Mouse (Mus musculus) frontal cortex, postnatal 25 days (tissue): Measurements from ENCODE around the gene Rnf31.

Source experiments
- DNase-seq, 2 experiments: peaks; one replicate each; pipeline ENCODE4 v3.0.0; 2022; ENCODE audit warnings: low spot score in 2 of 2

Rnf31 gene

GRCm38 (mm10) chr14:55577871-55578667 lies 13.4 kb upstream of the Rnf31 start, which contains the start of gene Psme1:
TSS of gene Psme1 (plus strand) at chr14:55578123.
- peak; percentile 34 to 41 for DNase-seq

- peak in 1 of 2 experiments; percentile 25 for DNase-seq
Observed at GRCm38 (mm10) chr14:55578668-55579269, 12.7 kb upstream of the Rnf31 start.

- no peak for DNase-seq
Observed at GRCm38 (mm10) chr14:55579511-55580496, 11.7 kb upstream of the Rnf31 start.

GRCm38 (mm10) chr14:55580731-55581130 lies 10.8 kb upstream of the Rnf31 start:
- no peak for DNase-seq

GRCm38 (mm10) chr14:55581981-55582681 lies 9.4 kb upstream of the Rnf31 start:
- no peak for DNase-seq

DNA sequence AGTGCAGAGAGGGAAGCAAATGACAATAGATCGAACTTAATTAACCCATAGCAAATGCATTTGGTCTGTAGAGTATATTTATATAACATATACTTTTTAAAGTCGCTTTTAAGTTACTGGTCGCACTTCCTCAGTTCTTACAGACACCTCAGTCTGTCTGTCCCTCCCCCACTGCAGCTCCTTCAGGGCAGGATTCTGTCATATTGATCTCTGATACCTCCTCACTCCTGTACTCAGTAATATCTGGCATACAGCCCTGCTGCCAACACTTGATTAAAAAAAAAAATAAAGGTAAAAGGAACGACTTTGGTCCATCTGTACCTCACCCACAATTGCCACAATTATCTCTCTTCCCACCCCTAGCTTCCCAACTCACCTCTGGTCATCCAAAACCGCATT lies 7.2 kb upstream of the Rnf31 start:
- DNase-seq: no peak

GRCm38 (mm10) chr14:55584702-55585565 lies 6.6 kb upstream of the Rnf31 start, which contains the start of gene Emc9:
TSS of gene Emc9 (minus strand) at chr14:55585302.
- DNase-seq: peak in 1 of 2 experiments; percentile 22

DNA sequence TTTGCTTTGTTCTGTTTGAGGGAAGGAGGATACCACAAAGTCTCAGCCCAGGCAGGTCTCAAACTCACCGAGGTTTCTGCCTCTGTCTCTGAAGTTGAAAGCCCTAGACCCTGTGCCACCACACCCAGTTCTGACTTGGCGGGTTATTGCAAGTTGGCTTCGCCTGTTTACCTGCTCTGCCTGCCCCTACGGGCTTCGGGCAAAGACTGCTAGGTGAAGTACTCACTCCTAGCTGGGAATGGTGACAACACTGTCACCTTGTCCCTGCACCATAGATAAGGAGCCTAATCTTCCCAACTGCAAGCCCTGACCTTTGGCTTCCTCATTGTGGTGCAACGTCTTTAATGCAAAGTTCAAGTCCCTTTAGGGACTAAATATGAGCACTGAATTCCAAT lies 5.9 kb upstream of the Rnf31 start:
- DNase-seq: no peak

DNA sequence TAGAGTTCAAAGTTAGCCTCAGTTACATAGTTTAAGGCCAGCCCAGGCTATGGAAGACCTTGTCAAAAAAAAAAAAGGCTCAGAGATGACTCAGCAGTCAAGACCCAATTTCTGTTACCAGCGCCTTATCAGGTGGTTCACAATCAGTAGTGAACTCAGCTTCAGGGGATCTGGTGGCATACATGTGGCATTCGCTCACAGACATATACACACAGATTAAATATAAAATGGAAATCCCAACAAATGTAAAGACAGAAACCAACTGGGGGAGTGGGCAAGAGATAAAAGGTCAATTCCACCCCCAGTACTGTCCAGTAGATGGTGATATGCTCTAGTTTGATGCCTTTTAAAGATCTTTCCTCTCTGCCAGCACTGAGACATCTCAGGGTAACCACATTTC lies 5.4 kb upstream of the Rnf31 start:
- DNase-seq: no peak

GRCm38 (mm10) chr14:55589271-55589670 lies 2.2 kb upstream of the Rnf31 start:
- DNase-seq: no peak

- no peak for DNase-seq
Observed at GRCm38 (mm10) chr14:55589771-55590448, 1.6 kb upstream of the Rnf31 start.

GRCm38 (mm10) chr14:55590748-55591330 lies 669 bp upstream of the Rnf31 start, which contains the start of gene Psme2:
TSS of gene Psme2 (minus strand) at chr14:55591113.
- peak; percentile 71 to 82 for DNase-seq

GRCm38 (mm10) chr14:55592226-55592625 lies 718 bp downstream of the Rnf31 start:
- no peak for DNase-seq

DNA sequence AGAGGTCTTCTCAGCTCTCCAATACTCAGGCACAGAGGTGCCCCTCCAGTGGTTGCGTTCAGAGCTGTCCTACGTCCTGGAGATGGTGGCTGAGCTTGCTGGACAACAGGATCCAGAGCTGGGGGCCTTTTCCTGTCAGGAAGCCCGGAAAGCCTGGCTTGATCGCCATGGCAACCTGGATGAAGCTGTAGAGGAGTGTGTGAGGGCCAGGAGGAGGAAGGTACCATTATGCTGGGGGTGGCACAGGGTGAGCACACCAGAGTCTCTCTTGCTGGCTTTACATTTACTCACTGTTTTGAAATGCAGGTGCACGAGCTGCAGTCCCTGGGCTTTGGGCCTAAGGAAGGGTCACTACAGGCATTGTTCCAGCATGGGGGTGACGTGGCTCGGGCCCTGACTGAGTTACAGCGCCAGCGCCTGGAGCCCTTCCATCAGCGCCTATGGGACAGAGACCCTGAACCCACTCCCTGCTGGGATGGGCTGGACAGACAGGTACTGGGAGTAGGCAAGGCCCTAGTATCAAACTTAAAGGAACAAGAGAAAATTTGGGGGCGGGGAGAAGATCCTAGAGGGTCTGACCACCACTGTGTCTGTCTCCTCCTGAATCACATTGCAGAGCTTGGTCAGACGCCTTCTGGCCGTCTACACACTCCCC lies 4.7 kb downstream of the Rnf31 start:
- no peak for DNase-seq

DNA sequence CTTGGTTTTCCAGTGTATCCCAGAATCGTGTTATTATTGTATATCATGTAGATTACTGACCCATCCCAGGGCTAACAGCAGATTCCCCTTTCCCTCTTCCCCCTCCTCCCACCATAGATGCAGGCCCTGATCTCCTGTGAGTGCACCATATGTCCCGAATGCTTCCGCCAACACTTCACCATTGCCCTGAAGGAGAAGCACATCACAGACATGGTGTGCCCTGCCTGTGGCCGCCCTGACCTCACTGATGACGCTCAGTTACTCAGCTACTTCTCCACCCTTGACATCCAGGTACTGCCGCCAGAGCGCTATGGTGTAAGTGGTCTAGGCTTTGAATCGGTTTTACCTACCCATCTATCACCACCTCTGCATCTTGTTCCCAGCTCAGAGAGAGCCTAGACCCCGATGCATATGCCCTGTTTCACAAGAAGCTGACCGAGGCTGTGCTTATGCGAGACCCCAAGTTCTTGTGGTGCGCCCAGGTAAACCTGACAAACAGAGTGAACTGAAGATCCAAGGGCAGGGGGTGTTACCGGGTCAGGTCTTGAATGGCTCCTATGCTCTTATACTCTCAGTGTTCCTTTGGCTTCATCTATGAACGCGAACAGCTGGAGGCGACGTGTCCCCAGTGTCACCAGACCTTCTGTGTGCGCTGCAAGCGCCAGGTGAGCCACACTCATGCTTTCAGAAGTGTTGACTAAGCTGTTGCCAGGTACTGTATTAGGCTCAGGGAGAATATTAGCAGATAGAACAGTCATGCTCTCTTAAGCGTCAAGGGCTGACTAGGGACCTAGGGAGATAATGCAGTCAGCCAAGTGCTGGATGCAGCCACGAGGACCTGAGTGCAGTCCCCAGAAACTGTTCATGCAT lies 7.2 kb downstream of the Rnf31 start:
- no peak for DNase-seq

- DNase-seq: no peak
Observed at GRCm38 (mm10) chr14:55603271-55603632, 11.7 kb downstream of the Rnf31 start, which contains the start of gene Irf9. TSS of gene Irf9 (plus strand) at chr14:55603571.

- DNase-seq: peak; percentile 75 to 78
Observed at GRCm38 (mm10) chr14:55603633-55604576, 12.4 kb downstream of the Rnf31 start.
